Mouse (Mus musculus) liver (tissue): ENCODE results near the gene Ptpn14.

ENCODE experiments used
- DNase-seq: peaks from one replicate; pipeline ENCODE4 v3.0.0-alpha.2; 2020; ENCODE audit warnings: mixed read lengths

Ptpn14 gene

GRCm38 (mm10) chr1:189772707-189773106 lies 44.6 kb downstream of the Ptpn14 start:
- DNase-seq: no peak

- no peak for DNase-seq
Measured at GRCm38 (mm10) chr1:189774778-189775177, 46.7 kb downstream of the Ptpn14 start.

- no peak for DNase-seq
Measured at GRCm38 (mm10) chr1:189777207-189777606, 49.1 kb downstream of the Ptpn14 start.

- DNase-seq: peak; percentile 36
Measured at GRCm38 (mm10) chr1:189778343-189778742, 50.3 kb downstream of the Ptpn14 start.

GRCm38 (mm10) chr1:189779226-189779625 lies 51.2 kb downstream of the Ptpn14 start:
- no peak for DNase-seq

GRCm38 (mm10) chr1:189781721-189782345 lies 53.8 kb downstream of the Ptpn14 start:
- DNase-seq: no peak

GRCm38 (mm10) chr1:189782709-189783108 lies 54.6 kb downstream of the Ptpn14 start:
- DNase-seq: no peak

GRCm38 (mm10) chr1:189784503-189784902 lies 56.4 kb downstream of the Ptpn14 start:
- DNase-seq: no peak

- DNase-seq: no peak
Measured at GRCm38 (mm10) chr1:189786707-189787485, 58.8 kb downstream of the Ptpn14 start.

- no peak for DNase-seq
Measured at GRCm38 (mm10) chr1:189789545-189789944, 61.5 kb downstream of the Ptpn14 start.

GRCm38 (mm10) chr1:189790666-189791065 lies 62.6 kb downstream of the Ptpn14 start:
- no peak for DNase-seq

- DNase-seq: no peak
Measured at GRCm38 (mm10) chr1:189791534-189792217, 63.6 kb downstream of the Ptpn14 start.

- DNase-seq: no peak
Measured at GRCm38 (mm10) chr1:189792560-189793195, 64.6 kb downstream of the Ptpn14 start.

GRCm38 (mm10) chr1:189798949-189799348 lies 70.9 kb downstream of the Ptpn14 start:
- no peak for DNase-seq

GRCm38 (mm10) chr1:189800211-189800961 lies 72.3 kb downstream of the Ptpn14 start:
- DNase-seq: no peak

- no peak for DNase-seq
Measured at GRCm38 (mm10) chr1:189801303-189801702, 73.2 kb downstream of the Ptpn14 start.

GRCm38 (mm10) chr1:189802575-189802974 lies 74.5 kb downstream of the Ptpn14 start:
- no peak for DNase-seq

GRCm38 (mm10) chr1:189803742-189804141 lies 75.7 kb downstream of the Ptpn14 start:
- no peak for DNase-seq

- DNase-seq: no peak
Measured at GRCm38 (mm10) chr1:189806533-189807297, 78.6 kb downstream of the Ptpn14 start.

GRCm38 (mm10) chr1:189808015-189808414 lies 79.9 kb downstream of the Ptpn14 start:
- peak; percentile 23 for DNase-seq

GRCm38 (mm10) chr1:189808453-189808852 lies 80.4 kb downstream of the Ptpn14 start:
- DNase-seq: no peak

- no peak for DNase-seq
Measured at GRCm38 (mm10) chr1:189811778-189812177, 83.7 kb downstream of the Ptpn14 start.
